Mouse (Mus musculus): Measurements from ENCODE around the gene Gbf1. TPM values are rescaled to one million over a fixed set of nuclear protein-coding genes. Genes with fewer than 3 reads are reported as not detected.

The Gbf1 gene
- total RNA-seq, 2 experiments from 2014 or later = 101 to 106 TPM

DNA sequence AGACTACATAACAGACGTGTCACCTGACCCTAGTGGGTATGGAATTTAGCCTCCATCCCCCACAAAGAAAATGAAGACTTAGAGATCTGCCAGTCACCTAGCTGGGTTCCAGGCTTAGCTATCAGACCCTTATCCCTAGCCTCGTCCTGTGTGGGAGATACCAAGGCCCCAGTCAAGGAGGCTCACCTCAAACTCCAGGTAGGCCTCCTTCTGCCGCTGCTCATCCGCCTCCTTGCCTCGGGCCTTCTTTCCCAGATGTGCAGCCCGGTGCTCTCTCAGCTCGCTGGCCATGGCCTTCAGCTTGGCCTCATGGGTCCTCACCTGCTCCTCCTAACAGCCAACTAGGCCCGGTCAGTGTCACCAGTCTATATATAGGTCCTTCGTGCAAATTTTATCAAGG, 160.8 kb downstream of the Gbf1 start:
- intact Hi-C loops (cut with DNase I) = no loop called here
- no peak for DNase-seq

DNA sequence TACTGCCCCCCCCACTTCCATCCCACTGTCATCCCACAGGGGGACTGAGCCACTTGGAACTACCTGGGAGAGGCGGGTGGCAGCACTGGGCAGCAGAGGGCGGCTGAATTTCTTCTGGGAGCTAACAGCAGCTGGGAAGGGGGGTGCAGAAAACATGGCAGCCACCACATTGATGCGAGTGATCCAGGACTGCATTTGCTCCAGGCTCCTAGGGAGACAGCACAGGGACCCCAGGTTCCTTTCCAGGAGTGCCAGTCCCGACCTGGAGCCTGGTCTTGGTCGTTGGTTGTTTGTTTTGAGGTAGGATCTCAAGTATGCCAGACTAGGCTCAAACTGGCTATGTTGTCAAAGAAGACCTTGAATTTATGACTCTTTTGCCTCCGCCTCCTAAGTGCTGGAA, 161.3 kb downstream of the Gbf1 start:
- DNase-seq = no peak
- intact Hi-C loops (cut with DNase I) = no loop called here

DNA sequence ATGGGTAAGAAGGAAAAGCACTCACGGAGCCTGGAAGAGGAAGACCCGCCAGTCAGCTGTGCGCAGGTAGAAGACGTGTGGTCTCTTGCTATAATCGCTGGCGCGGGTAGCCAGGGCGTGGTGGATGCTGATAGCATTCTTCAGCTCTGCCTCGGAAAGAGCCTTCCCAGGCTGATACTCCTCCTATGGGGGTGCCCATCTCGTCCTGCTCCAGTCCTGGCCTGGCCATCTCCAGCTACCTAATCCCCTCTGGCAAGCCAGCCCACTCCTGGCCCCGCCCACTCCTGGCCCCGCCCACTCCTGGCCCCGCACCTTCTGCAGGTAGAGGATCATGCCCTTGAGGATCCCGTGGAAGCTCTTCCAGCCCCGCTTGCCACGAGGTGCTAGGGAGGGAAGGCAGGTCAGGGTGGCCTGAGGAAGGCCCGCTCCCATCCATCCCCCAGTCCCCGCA, 161.9 kb downstream of the Gbf1 start:
- DNase-seq = peak; percentile 9
- intact Hi-C loops (cut with DNase I) = no loop called here

DNA sequence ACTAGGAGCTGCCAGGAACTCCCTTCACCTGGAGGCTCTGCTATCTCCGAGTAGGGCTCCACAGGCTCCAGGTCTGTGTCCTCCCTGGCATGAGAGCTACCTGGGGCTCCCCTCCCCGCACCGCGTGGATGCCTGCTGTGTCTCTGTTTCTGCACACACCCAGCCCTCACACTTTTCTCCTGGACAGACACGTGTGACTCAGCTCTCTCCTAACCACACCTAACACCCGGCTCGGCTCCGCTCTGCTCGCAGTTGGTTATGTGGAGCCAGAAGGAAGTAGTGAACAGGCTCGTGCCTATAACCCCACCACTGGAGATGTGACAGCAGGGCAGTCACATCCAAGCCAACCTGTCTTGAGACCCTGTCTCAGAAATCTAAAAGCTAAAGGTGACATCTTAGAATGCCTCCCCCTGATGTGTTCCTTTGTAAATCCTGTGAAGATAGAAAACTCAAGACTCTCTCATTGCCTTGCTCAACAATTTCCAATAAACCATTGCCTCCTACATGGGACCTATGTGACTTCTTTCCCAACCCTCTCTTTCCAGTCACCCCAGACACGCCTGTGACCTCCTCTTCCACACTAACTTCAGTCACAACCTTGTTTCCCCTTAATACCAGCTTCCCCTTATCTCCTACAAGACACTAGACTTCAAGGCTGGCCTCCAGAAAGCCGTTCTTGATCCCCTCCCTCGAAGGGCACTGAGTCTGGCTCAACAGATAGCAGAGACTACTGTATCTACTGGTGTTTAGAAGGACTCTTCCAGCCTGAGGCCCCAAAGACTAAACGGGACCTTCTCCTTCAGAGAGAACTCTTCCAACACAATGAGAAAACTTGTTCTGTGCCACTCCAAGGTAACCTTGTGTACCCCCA, 162.8 kb downstream of the Gbf1 start:
- intact Hi-C loops (cut with DNase I) = no loop called here
- DNase-seq = no peak

DNA sequence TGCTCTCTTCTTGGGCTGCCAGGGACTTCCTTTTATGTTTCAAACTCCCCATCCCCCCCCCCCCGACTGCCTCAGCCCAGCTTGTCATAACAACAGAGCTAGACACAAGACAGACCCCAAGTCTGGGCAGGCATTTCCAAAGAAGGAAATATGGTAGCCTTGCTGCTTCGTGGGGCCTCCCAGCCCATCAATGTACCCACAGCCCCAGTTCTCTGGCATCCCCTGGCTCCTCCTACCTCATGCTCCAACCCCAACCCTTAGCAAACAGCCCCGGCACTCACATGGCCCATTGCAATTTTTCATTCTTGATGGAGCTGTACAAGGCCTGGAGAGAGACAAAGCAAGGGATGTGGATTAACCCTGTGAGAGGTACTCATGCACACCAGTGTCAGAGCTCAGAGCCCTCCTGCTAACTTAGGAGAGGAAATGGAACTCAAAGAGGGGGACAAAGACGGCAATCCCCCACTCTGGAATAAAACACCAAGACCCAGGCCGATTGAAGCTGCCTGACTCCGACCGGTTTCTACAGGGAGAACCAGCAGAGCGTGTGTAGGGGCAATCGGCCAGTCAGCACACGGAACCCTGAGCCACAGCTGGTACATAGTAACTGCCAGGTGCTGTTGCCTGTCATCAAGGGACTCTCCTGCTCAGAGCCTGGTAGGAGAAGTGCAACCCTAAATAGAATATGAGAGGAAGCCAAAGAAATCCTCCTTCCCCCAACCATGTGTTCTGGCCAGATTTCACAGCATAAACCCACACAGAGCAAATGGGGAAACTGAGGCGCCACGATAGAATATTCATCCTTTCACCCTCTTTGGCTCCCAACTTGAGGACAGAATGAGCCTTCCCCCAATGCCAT, 163.7 kb downstream of the Gbf1 start:
- DNase-seq = peak; percentile 4
- intact Hi-C loops (cut with DNase I) = no loop called here

DNA sequence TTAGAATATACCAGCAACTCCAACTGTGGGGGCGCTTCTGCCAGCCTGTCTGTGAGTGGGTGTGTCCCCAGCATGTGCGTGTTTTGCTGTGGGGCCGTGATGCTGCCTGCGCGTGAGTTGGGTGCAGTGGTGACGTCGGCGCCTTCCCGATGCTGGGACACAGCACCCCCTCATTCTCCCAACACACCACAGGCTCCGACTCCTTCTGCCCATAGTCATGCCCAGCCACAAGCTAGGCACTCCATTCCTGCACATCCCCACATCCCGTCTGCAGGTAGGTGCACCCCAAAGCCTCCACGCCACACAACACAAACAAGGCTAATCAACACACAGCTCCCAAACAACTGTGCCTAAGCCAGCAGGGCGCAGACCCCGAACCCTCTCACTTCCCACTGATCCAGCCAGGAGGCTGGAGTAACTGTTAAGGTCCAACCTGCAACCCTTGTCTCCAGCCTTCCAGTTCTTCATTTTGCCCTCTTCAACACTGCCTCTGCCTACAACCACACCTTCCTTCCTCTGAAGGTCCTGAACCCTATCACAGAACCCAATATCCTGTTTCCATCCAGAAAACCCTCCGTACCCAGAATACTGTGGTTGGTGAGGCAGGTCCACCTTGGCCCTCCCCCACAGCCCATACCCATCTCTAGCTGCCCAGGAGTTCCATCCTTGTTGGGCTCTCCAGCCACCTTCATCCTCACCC, 164.7 kb downstream of the Gbf1 start:
- DNase-seq = peak; percentile 4
- intact Hi-C loops (cut with DNase I) = no loop called here

DNA sequence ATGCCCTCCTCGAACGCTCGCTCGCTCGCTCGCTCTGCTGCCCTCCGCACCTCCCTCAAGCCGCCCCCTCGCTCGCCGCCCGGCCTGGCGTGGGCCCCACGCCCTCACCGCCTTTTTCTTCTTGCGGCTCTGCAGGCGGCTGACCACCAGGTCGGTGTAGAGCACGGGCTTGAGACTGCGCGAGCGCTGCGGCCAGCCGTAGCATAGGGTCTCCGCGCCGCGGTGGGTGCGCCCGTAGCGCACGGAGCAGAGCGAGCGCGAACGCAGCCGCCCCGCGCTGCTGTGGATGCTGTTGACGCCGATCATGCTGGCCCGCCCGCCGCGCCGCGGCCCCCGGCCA, 165.2 kb downstream of the Gbf1 start:
- intact Hi-C loops (cut with DNase I) = no loop called here
- peak; percentile 8 for DNase-seq

DNA sequence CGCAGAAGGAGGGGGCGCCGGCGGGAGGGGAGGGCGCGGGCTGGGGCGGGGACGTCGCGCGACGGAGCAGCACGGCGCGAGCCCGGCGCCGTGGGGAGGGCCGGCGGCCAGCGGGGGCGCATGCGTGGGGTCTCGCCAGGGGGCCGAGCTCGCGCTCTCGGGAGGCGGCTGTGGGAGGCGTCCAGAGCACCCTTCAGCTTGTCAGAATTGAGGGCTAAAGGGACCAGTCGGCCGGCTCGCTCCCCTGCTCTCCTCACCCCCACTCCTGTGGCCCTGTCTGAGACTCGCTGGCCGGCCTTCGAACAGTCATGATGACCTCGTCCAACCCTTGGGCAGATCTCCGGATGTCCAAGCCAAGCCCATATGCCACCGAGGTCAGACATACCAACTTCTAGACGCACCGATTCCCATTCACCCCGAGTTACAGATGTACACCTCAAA, 165.7 kb downstream of the Gbf1 start:
- intact Hi-C loops (cut with DNase I) = no loop called here
- DNase-seq = peak; percentile 14

DNA sequence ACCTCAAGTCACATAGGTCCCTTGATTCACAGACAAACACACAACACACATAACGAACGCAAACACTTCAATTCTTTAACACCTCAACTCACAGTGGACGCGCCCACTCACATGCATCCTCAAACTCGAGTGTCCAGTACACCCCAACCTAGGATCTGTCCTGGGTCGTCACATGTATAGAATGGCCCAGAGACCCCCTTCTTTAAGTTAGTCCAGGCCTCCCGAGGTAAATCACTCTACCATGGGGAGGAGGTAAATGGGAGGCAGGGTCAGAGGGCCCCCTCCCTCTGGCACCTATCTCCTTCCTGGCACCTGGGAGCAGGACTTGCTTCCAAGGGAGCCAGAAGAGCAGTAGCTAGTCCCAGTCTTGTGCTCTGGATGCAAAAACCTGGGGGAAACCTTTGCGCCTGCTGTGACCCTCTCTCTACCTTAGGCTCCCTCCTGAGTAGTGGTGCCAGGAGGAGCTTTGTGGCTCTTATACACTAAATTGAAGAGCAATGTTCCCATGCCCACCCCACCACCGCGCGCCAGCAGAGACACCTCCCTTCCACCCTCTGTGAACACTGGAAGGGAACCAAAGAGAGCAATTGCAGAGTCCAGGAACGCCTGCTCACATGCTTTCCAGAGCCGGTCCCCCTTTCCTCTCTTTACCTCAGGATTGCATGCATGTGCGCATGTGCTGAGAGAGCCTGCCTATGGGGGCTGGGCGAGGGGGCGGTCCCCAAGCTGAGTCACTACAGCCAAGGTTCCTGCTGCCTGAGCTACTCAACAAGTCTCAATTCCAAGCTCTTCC, 166.5 kb downstream of the Gbf1 start:
- intact Hi-C loops (cut with DNase I) = no loop called here
- DNase-seq = peak; percentile 73

DNA sequence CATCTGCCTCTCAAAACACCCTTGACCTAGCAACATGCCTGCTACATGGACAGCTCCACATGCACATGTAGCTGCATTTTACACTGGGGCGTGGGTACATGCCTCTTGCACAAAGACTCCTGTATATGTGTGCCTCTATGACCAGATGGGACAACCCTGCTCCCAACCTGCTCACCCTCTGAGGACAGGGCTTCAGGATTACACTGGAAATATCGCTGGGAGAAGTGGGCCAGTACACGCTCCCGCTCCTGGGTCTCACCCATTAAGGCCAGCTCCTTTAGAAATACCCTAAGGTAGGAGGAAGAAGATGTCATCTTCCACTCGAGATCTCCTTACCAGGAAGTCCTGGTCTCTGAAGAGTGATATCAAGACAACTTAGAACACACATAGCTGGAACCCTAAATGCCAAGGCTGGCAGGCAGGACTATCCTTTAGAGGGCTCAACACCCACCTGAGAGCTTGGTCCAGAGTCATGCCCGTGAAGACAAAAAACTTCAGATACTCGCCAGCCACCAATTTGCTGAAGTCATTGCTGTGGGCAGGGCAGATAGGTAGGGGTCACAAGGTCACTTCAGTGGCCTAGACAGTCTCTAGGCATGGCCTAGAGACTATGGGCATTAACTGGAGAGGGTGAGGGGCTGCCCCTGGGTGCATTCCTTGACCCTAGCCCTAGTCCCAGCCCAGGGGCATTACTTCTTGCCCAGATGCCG, 167.9 kb downstream of the Gbf1 start:
- intact Hi-C loops (cut with DNase I) = no loop called here
- DNase-seq = no peak

DNA sequence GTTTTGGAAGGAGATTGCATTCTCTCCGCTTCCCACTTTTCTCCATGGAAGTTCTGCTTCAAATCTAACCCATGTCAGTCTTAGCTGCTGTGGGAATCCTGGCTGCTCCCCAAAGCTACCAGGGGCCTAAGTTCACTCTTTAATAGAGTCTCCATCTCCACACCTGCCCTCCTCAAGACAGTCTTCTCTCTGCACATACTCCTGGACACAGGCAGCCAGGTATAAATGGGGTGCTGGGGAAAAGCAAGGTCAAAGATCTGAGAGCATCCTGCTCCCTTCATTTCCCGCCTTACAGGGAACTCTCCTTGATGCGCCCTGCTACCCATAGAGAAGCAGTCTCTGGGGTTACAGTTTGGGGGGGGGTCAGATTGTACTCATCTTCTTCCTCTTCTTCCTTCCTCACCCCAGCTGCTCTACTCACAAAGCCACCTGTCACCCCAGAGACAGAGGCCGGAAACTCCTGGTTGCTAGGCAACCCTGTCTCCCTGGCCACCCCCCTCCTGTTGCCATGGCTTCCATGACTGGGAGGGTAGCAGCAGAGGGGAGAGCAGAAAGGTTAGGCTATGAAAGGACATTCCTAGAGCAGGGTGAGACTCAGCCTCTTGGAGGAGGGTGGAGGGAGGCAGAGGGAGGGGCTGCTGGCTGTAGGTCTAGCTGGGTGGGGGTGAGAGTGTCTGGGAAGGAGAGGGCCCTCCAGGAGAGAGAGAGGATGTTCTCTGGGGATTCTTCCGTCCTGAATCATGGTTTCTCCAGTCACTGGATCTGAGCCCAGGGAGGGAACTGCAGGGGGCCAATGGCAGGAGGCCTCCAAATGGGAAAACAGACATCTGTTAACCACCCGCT, 169.0 kb downstream of the Gbf1 start:
- intact Hi-C loops (cut with DNase I) = no loop called here
- peak; percentile 68 for DNase-seq

DNA sequence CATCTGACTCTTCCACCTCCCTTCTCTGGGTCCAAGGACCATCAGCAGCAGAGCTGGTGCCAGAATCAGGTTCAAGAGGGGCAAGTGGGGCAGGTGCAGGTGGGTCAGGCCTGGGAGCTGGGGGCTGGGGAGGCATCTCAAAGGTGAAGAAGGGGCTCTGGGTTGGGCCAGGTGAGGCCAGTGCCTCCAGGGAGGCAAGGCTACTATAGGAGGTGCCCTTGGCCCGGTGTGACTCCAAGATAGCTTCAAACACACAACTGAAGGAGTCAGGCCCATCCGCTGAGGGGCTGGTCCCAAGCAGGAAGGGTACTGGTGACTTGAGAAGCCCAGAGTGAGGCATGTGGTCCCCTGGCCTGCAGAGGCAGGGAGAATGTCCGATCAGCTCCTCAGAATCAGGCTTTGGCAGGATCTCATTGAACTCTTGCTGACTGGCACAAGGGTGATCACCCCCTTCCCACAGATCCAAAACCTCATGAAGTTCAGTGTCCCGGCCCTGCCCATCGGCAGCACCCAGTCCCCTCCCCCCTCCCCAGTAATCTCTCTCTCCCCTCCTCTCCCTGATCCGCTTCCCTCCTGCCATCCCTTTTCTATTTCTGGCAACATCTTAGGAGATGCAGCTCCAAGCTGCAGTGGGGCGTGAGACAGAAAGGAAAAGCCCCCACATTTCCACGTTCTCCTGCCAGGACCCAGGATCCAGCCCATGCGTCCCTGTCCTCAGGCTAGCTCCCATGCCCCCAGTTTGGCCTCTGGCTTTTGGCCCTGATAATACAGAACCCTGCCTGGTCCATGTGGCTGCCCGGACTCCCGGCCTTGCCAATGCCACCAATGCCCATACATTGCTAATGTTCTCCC, 170.1 kb downstream of the Gbf1 start:
- DNase-seq = no peak
- intact Hi-C loops (cut with DNase I) = no loop called here

DNA sequence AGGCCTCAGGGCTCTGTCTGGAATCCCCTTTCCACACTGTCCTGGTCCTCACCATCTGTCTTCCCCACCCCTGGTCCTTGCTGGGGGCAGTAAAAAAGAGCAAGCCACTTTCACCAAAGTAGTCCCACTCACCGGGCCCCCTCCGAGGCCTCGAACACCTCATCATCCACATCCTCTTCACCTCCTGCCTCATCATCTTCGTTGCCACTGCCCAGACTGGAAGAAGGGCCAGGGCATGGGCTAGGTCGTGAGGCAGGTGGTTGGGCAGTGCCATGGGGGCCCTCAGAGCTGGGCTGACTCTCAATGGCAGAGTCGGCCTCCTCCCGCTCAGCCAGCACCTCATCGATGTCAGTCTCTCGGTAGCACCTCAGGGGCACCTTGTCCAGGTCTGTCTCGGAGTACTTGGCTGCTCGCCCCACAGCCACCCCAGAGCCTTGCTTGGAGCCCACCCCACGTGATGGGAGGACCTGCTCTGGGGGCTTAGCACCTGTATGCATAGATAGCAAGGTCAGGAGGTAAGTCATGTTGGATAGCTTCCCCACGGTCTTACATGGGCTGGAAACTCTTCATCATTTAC, 170.8 kb downstream of the Gbf1 start:
- intact Hi-C loops (cut with DNase I) = no loop called here
- no peak for DNase-seq

DNA sequence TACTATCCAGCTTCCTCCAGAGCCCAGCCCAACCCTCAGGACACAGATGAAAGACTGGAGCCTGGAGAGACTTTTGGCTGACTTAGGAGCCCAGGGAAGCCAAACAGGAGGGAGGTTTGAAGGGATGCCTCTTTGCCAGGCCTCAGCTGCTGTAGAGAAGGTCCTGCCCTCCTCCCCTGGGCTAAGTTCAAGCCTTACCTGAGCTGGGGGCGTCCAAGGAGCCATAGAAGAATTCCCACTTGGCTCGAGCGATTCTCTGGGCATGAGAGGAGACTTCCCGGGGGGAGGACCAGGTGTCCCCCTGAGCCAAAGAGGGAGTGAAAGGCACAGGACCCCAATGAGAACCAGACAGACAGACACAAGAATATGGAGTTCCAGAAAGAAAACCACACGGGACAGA, 171.4 kb downstream of the Gbf1 start:
- no peak for DNase-seq
- intact Hi-C loops (cut with DNase I) = no loop called here

DNA sequence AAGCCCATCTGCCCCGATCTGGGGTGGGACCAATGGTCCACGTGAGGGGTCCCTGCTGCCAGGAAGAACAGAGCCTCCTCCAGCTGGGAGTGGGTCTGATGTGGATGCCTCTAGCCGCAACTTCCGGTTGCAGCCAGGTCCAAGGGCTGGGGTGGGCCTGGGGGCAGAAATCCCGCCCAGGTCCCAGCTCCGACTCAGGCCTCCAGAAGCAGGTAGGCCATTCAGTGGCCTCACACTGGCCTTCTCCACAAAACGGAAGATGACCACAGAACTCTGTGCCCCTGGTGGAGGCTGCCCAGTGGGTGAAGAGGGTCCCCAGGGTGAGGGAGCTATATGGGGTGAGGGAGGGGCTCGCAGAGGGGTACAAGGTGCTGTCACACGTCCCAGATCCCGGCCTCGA, 172.1 kb downstream of the Gbf1 start:
- DNase-seq = no peak
- intact Hi-C loops (cut with DNase I) = no loop called here

DNA sequence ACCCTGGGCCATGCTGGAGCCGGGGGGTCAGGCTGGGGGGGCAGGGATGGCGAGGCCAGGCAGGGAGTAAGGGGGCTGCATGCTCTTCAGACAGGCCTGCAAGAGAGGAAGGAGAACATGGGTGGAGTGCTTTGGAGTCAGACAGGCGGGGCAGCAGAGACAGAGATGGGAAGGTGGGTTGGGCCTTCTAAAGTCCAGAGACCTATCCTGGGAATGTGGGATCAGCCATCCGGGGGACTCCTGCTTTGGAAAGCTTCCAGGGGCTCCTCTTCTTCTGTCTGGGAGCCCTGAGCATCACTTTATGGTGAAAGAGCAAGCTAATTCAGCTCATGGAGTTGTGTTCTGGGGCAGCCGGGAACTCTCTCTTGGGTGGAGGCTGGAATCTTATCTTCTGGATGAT, 172.6 kb downstream of the Gbf1 start:
- DNase-seq = no peak
- intact Hi-C loops (cut with DNase I) = no loop called here

DNA sequence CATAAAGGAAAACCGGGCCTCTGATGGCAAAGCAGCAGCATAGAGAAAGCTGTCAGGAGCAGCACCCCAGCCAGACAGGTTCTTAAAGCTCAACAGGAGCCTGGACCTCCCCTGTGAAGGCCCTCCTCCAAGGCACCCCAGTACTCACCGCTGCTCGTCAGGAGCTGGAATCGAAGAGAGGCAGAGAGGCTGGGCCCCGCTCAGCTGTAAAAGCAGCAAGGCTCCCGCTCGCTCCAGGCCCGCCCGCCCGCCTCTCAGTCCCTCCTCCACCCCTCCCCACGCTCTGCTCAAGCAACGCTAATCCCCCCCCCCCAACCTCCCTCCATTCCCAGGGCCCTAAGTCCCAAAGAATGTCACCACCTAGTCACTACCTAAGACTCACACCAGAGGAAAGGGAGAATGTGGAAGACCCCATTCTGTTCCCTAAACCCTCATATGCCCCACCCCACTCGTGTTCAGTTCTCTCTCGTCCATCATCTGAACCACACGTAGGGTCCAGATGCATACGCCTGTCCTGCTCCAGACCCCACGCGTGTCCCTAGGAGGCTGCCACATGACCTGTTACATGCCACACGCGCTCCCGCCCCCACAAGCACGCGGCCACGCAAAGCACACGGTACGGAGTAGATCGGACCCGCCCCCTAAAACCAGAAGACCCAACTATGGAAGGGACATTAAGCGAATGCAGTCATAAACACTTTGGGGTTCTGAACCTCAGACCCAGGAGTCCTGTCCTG, 173.9 kb downstream of the Gbf1 start:
- intact Hi-C loops (cut with DNase I) = no loop called here
- DNase-seq = no peak
